Mouse (Mus musculus): Measurements from ENCODE around the gene 1110032A03Rik.

The 1110032A03Rik gene

GRCm38 (mm10) chr9:50774991-50775612 is at the start of gene 1110032A03Rik, which contains the start of gene Alg9:
Gene 1110032A03Rik, minus strand, starts transcription at chr9:50775520.
Gene Alg9, plus strand, starts transcription at chr9:50775019.
- peak; percentile 94 to 96 for DNase-seq (ENCODE audit: low spot score in 2 of 2)

- no peak for DNase-seq (ENCODE audit: low spot score in 2 of 2)
These were observed 48.6 kb upstream of the 1110032A03Rik start for GRCm38 (mm10) chr9:50823779-50824453.

GRCm38 (mm10) chr9:50822216-50822615 is 46.9 kb upstream of the 1110032A03Rik start:
- DNase-seq (ENCODE audit: low spot score in 2 of 2), result no peak

GRCm38 (mm10) chr9:50821651-50822050 is 46.3 kb upstream of the 1110032A03Rik start:
- DNase-seq (ENCODE audit: low spot score in 2 of 2), result no peak

GRCm38 (mm10) chr9:50819716-50820115 is 44.4 kb upstream of the 1110032A03Rik start:
- DNase-seq (ENCODE audit: low spot score in 2 of 2), result peak in 1 of 2 experiments; percentile 62

- no peak for DNase-seq (ENCODE audit: low spot score in 2 of 2)
These were observed 42.7 kb upstream of the 1110032A03Rik start for GRCm38 (mm10) chr9:50818050-50818449.

- no peak for DNase-seq (ENCODE audit: low spot score in 2 of 2)
These were observed 41.2 kb upstream of the 1110032A03Rik start for GRCm38 (mm10) chr9:50816512-50816911.

GRCm38 (mm10) chr9:50815666-50816065 is 40.3 kb upstream of the 1110032A03Rik start:
- DNase-seq (ENCODE audit: low spot score in 2 of 2), result no peak

GRCm38 (mm10) chr9:50813796-50814195 is 38.5 kb upstream of the 1110032A03Rik start:
- no peak for DNase-seq (ENCODE audit: low spot score in 2 of 2)

GRCm38 (mm10) chr9:50811746-50812145 is 36.4 kb upstream of the 1110032A03Rik start:
- no peak for DNase-seq (ENCODE audit: low spot score in 2 of 2)

- no peak for DNase-seq (ENCODE audit: low spot score in 2 of 2)
These were observed 35.9 kb upstream of the 1110032A03Rik start for GRCm38 (mm10) chr9:50811187-50811586.

- no peak for DNase-seq (ENCODE audit: low spot score in 2 of 2)
These were observed 33.8 kb upstream of the 1110032A03Rik start for GRCm38 (mm10) chr9:50809146-50809545.

GRCm38 (mm10) chr9:50808471-50808870 is 33.2 kb upstream of the 1110032A03Rik start:
- DNase-seq (ENCODE audit: low spot score in 2 of 2), result no peak

- no peak for DNase-seq (ENCODE audit: low spot score in 2 of 2)
These were observed 27.8 kb upstream of the 1110032A03Rik start for GRCm38 (mm10) chr9:50803055-50803671.

- peak in 1 of 2 experiments; percentile 50 for DNase-seq (ENCODE audit: low spot score in 2 of 2)
These were observed 25.7 kb upstream of the 1110032A03Rik start for GRCm38 (mm10) chr9:50800985-50801384.

- DNase-seq (ENCODE audit: low spot score in 2 of 2), result no peak
These were observed 23.0 kb upstream of the 1110032A03Rik start for GRCm38 (mm10) chr9:50798368-50798767.

GRCm38 (mm10) chr9:50797641-50798040 is 22.3 kb upstream of the 1110032A03Rik start:
- no peak for DNase-seq (ENCODE audit: low spot score in 2 of 2)

GRCm38 (mm10) chr9:50796776-50797175 is 21.5 kb upstream of the 1110032A03Rik start:
- DNase-seq (ENCODE audit: low spot score in 2 of 2), result no peak

GRCm38 (mm10) chr9:50795266-50795665 is 19.9 kb upstream of the 1110032A03Rik start:
- DNase-seq (ENCODE audit: low spot score in 2 of 2), result no peak

- DNase-seq (ENCODE audit: low spot score in 2 of 2), result peak in 1 of 2 experiments; percentile 52
These were observed 6.8 kb upstream of the 1110032A03Rik start for GRCm38 (mm10) chr9:50782155-50782554.

- no peak for DNase-seq (ENCODE audit: low spot score in 2 of 2)
These were observed 941 bp upstream of the 1110032A03Rik start for GRCm38 (mm10) chr9:50776162-50776760.

- DNase-seq (ENCODE audit: low spot score in 2 of 2), result peak; percentile 39 to 56
These were observed 374 bp upstream of the 1110032A03Rik start for GRCm38 (mm10) chr9:50775662-50776126.

Measured in right cerebral cortex, postnatal 10 days (tissue).